Comparison of ENCODE assay signal across 18 mouse cellular contexts in the genomic region with DNA sequence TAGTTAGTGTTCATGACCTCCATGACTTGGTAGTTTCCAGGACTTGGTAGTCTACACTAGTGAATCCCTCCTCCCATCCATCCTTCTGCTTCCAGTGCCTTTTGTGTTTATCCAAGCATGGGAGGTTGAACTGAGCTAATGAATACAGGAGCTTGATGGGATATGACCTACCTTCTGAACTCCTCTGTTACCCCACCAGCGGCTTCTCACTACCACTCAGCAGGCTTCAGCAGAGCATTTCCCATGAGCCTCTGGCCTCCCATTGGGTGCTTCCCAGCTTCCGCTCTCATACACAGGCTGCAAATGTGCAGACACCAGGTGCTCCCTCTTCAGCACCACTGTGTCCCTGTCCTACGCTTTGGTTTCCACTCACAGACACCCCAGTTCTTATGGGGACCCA. TPM values are rescaled to one million over a fixed set of nuclear protein-coding genes. Genes with fewer than 3 reads are reported as not detected.
"Had no signal": no experiment of that assay in that cellular context is flagged by ENCODE, and none has a peak within 500 bp of the region (broad histone marks: within the 10 kb centered on the region; RNA-seq: fewer than 3 reads in every experiment).

No protein-coding gene starts in this region.

- H3K4me2 ChIP-seq: liver, embryonic 11.5 days; liver, embryonic 15.5 days; midbrain, embryonic 13.5 days had no signal

- H3K4me1 ChIP-seq: limb, embryonic 10.5 days; liver, embryonic 15.5 days; midbrain, embryonic 13.5 days had no signal

- H3K9ac ChIP-seq: liver, embryonic 15.5 days; midbrain, embryonic 13.5 days had no signal

- ATAC-seq: inflammation-experienced regulatory T-cells, adult 6 months; intestine, postnatal 0 days; lung, postnatal 0 days had no signal

- DNase-seq: kidney, adult 9 months; kidney, postnatal 25 days; lung, adult 2 months; retina, postnatal 1 day; right cerebral cortex, postnatal 4 days; spleen, adult 18-20 months; thymus, adult 18-20 months; thymus, postnatal 25 days had no signal

- H3K4me3 ChIP-seq: left cerebral cortex, adult 2 months; limb, embryonic 10.5 days; liver, embryonic 15.5 days; midbrain, embryonic 13.5 days had no signal

- H3K36me3 ChIP-seq: limb, embryonic 10.5 days; liver, embryonic 15.5 days; midbrain, embryonic 13.5 days had no signal

- H3K27me3 ChIP-seq: liver, embryonic 15.5 days; midbrain, embryonic 13.5 days had no signal

- H3K27ac ChIP-seq: left cerebral cortex, adult 2 months; limb, embryonic 10.5 days; liver, embryonic 15.5 days; macrophage; midbrain, embryonic 13.5 days had no signal

- H3K9me3 ChIP-seq: limb, embryonic 10.5 days; liver, embryonic 15.5 days; midbrain, embryonic 13.5 days had no signal

RNA-seq across cellular contexts. Expression of gene Iqsec3, which starts 36.9 kb away (rescaled TPM):
- total RNA-seq: monocyte, adult 5-6 weeks had no signal
- polyA plus RNA-seq: inflammation-experienced regulatory T-cells, adult 6 months; liver, embryonic 15.5 days; lung, postnatal 0 days; macrophage had no signal
